Mouse (Mus musculus): Measurements from ENCODE around the gene Zfp811. TPM values are rescaled to one million over a fixed set of nuclear protein-coding genes. Genes with fewer than 3 reads are reported as not detected.

Gene Zfp811
- polyA plus RNA-seq, 1 experiment from 2014 or later, result 3.0 TPM

- Histone ChIP-seq H3K4me3 (replicated peaks) (no peak overlapping the region), H3K9me3 (replicated peaks) (no peaks in the 10 kb centered on the region), H3K36me3 (peaks cover 16% of the 10 kb centered on the region), H3K27ac (no peak overlapping the region), H3K27me3 (no peaks in the 10 kb centered on the region), H3K9ac (no peak overlapping the region), H3K4me1 (peaks cover 24% of the 10 kb centered on the region), H3K4me2 (peak overlapping the region; percentile 70)
- ATAC-seq (replicated peaks; ENCODE audit: low FRiP score), result no peak
- 80% methylated on average over 8 of the region's 8 CpGs for WGBS
Observed at GRCm38 (mm10) chr17:32789244-32789643, 20.5 kb downstream of the Zfp811 start.

- Histone ChIP-seq H3K36me3 (peaks cover 23% of the 10 kb centered on the region), H3K9me3 (replicated peaks) (no peaks in the 10 kb centered on the region), H3K27me3 (no peaks in the 10 kb centered on the region), H3K9ac (peak overlapping the region; percentile 35), H3K4me2 (peak overlapping the region; percentile 70), H3K27ac (peak overlapping the region; percentile 97; the same call in 1 of the 2 replicates), H3K4me3 (replicated peaks) (peak overlapping the region; percentile 92), H3K4me1 (peaks cover 24% of the 10 kb centered on the region)
- no peak for ATAC-seq (replicated peaks; ENCODE audit: low FRiP score)
- WGBS, result 10% methylated on average over 9 of the region's 9 CpGs
Observed at GRCm38 (mm10) chr17:32788576-32788975, 21.2 kb downstream of the Zfp811 start.

GRCm38 (mm10) chr17:32788094-32788559 lies 21.6 kb downstream of the Zfp811 start, which contains the start of gene Zfp871:
Gene Zfp871 (minus strand): TSS chr17:32788287.
- Histone ChIP-seq H3K27ac (peak within 1 kb of the TSS; percentile 97), H3K9ac (peak within 1 kb of the TSS; percentile 94), H3K4me1 (peaks cover 24% of the 10 kb centered on the region), H3K27me3 (no peaks in the 10 kb centered on the region), H3K36me3 (peaks cover 28% of the 10 kb centered on the region), H3K4me3 (replicated peaks) (peak within 1 kb of the TSS; percentile 92), H3K4me2 (peak within 1 kb of the TSS; percentile 70), H3K9me3 (replicated peaks) (no peaks in the 10 kb centered on the region)
- 0% methylated on average over 22 of the region's 22 CpGs for WGBS
- ATAC-seq (replicated peaks; ENCODE audit: low FRiP score), result peak; percentile 96

- peak; percentile 92 for ATAC-seq (replicated peaks; ENCODE audit: low FRiP score)
Observed at GRCm38 (mm10) chr17:32787436-32788093, 22.2 kb downstream of the Zfp811 start.

GRCm38 (mm10) chr17:32786944-32787343 lies 22.8 kb downstream of the Zfp811 start:
- peak overlapping the region; percentile 70 for H3K4me2 ChIP-seq
- H3K27me3 ChIP-seq, result no peaks in the 10 kb centered on the region
- ATAC-seq (replicated peaks; ENCODE audit: low FRiP score), result no peak
- no peaks in the 10 kb centered on the region for H3K9me3 ChIP-seq (replicated peaks)
- peaks cover 24% of the 10 kb centered on the region for H3K4me1 ChIP-seq
- peak overlapping the region; percentile 92 for H3K4me3 ChIP-seq (replicated peaks)
- no peak overlapping the region for H3K27ac ChIP-seq
- peaks cover 34% of the 10 kb centered on the region for H3K36me3 ChIP-seq
- H3K9ac ChIP-seq, result peak overlapping the region; percentile 94
- 55% methylated on average over 6 of the region's 6 CpGs for WGBS

More at GRCm38 (mm10) chr17:32787436-32788093, 22.2 kb downstream of the Zfp811 start:
- no peaks in the 10 kb centered on the region for H3K27me3 ChIP-seq
- H3K9ac ChIP-seq, result peak overlapping the region; percentile 94
- H3K4me3 ChIP-seq (replicated peaks), result peak overlapping the region; percentile 92
- H3K36me3 ChIP-seq, result peaks cover 33% of the 10 kb centered on the region
- H3K4me2 ChIP-seq, result peak overlapping the region; percentile 70
- H3K9me3 ChIP-seq (replicated peaks), result no peaks in the 10 kb centered on the region
- H3K27ac ChIP-seq, result peak overlapping the region; percentile 97
- peaks cover 24% of the 10 kb centered on the region for H3K4me1 ChIP-seq
- under 1% methylated on average over 31 of the region's 31 CpGs for WGBS

- H3K4me2 ChIP-seq, result no peak overlapping the region
- ATAC-seq (replicated peaks; ENCODE audit: low FRiP score), result no peak
Observed at GRCm38 (mm10) chr17:32785656-32786055, 24.1 kb downstream of the Zfp811 start.

GRCm38 (mm10) chr17:32777564-32777963 lies 32.2 kb downstream of the Zfp811 start:
- H3K4me3 ChIP-seq (replicated peaks), result no peak overlapping the region
- peaks cover 73% of the 10 kb centered on the region for H3K36me3 ChIP-seq
- H3K4me2 ChIP-seq, result no peak overlapping the region
- ATAC-seq (replicated peaks; ENCODE audit: low FRiP score), result no peak
- H3K9ac ChIP-seq, result no peak overlapping the region
- no peaks in the 10 kb centered on the region for H3K27me3 ChIP-seq
- no peaks in the 10 kb centered on the region for H3K9me3 ChIP-seq (replicated peaks)
- 95% methylated on average over 3 of the region's 3 CpGs for WGBS
- H3K4me1 ChIP-seq, result no peaks in the 10 kb centered on the region
- no peak overlapping the region for H3K27ac ChIP-seq

More at GRCm38 (mm10) chr17:32785656-32786055, 24.1 kb downstream of the Zfp811 start:
- no peak overlapping the region for H3K9ac ChIP-seq
- H3K9me3 ChIP-seq (replicated peaks), result no peaks in the 10 kb centered on the region
- no peaks in the 10 kb centered on the region for H3K27me3 ChIP-seq
- peaks cover 34% of the 10 kb centered on the region for H3K36me3 ChIP-seq
- WGBS, result 79% methylated on average over 3 of the region's 3 CpGs
- no peak overlapping the region for H3K27ac ChIP-seq
- H3K4me3 ChIP-seq (replicated peaks), result no peak overlapping the region
- peaks cover 24% of the 10 kb centered on the region for H3K4me1 ChIP-seq

GRCm38 (mm10) chr17:32771213-32771612 lies 38.5 kb downstream of the Zfp811 start:
- Histone ChIP-seq H3K9ac (no peak overlapping the region), H3K27me3 (no peaks in the 10 kb centered on the region), H3K27ac (no peak overlapping the region), H3K4me2 (no peak overlapping the region), H3K4me1 (no peaks in the 10 kb centered on the region), H3K9me3 (replicated peaks) (0 out of 2 replicates have a peak, but pooled peaks cover 8% of the 10 kb centered on the region), H3K36me3 (peaks cover 96% of the 10 kb centered on the region), H3K4me3 (replicated peaks) (no peak overlapping the region)
- ATAC-seq (replicated peaks; ENCODE audit: low FRiP score), result no peak
- WGBS, result 92% methylated on average over 1 of the region's 1 CpGs

GRCm38 (mm10) chr17:32766422-32766821 lies 43.3 kb downstream of the Zfp811 start:
- 97% methylated on average over 2 of the region's 2 CpGs for WGBS
- Histone ChIP-seq H3K27ac (no peak overlapping the region), H3K9ac (no peak overlapping the region), H3K4me2 (no peak overlapping the region), H3K36me3 (peaks cover 76% of the 10 kb centered on the region), H3K27me3 (no peaks in the 10 kb centered on the region), H3K4me3 (replicated peaks) (no peak overlapping the region), H3K9me3 (replicated peaks) (0 out of 2 replicates have a peak, but pooled peaks cover 12% of the 10 kb centered on the region), H3K4me1 (no peaks in the 10 kb centered on the region)
- ATAC-seq (replicated peaks; ENCODE audit: low FRiP score), result no peak

GRCm38 (mm10) chr17:32757331-32757730 lies 52.4 kb downstream of the Zfp811 start:
- H3K27ac ChIP-seq, result no peak overlapping the region
- no peak overlapping the region for H3K4me3 ChIP-seq (replicated peaks)
- no peak overlapping the region for H3K9ac ChIP-seq
- no peaks in the 10 kb centered on the region for H3K4me1 ChIP-seq
- H3K36me3 ChIP-seq, result no peaks in the 10 kb centered on the region
- no peak overlapping the region for H3K4me2 ChIP-seq
- WGBS, result 77% methylated on average over 5 of the region's 5 CpGs
- ATAC-seq (replicated peaks; ENCODE audit: low FRiP score), result no peak
- no peaks in the 10 kb centered on the region for H3K27me3 ChIP-seq
- H3K9me3 ChIP-seq (replicated peaks), result no peaks in the 10 kb centered on the region

- ATAC-seq (replicated peaks; ENCODE audit: low FRiP score), result no peak
Observed at GRCm38 (mm10) chr17:32753634-32754033, 56.1 kb downstream of the Zfp811 start.

GRCm38 (mm10) chr17:32752813-32753360 lies 56.8 kb downstream of the Zfp811 start:
- Histone ChIP-seq H3K9ac (no peak overlapping the region), H3K36me3 (no peaks in the 10 kb centered on the region), H3K4me1 (no peaks in the 10 kb centered on the region), H3K27me3 (no peaks in the 10 kb centered on the region), H3K9me3 (replicated peaks) (no peaks in the 10 kb centered on the region), H3K27ac (no peak overlapping the region), H3K4me2 (no peak overlapping the region), H3K4me3 (replicated peaks) (no peak overlapping the region)
- 74% methylated on average over 6 of the region's 6 CpGs for WGBS
- ATAC-seq (replicated peaks; ENCODE audit: low FRiP score), result no peak

More at GRCm38 (mm10) chr17:32753634-32754033, 56.1 kb downstream of the Zfp811 start:
- no peak overlapping the region for H3K4me3 ChIP-seq (replicated peaks)
- no peaks in the 10 kb centered on the region for H3K27me3 ChIP-seq
- no peak overlapping the region for H3K27ac ChIP-seq
- WGBS, result 18% methylated on average over 12 of the region's 12 CpGs
- no peak overlapping the region for H3K9ac ChIP-seq
- H3K4me2 ChIP-seq, result peak overlapping the region; percentile 22; the same call in 1 of the 2 replicates
- H3K36me3 ChIP-seq, result no peaks in the 10 kb centered on the region
- H3K4me1 ChIP-seq, result no peaks in the 10 kb centered on the region
- H3K9me3 ChIP-seq (replicated peaks), result no peaks in the 10 kb centered on the region

All from kidney, embryonic 15.5 days (tissue).